24 mouse cellular contexts compared by ENCODE assay signal in the genomic region with DNA sequence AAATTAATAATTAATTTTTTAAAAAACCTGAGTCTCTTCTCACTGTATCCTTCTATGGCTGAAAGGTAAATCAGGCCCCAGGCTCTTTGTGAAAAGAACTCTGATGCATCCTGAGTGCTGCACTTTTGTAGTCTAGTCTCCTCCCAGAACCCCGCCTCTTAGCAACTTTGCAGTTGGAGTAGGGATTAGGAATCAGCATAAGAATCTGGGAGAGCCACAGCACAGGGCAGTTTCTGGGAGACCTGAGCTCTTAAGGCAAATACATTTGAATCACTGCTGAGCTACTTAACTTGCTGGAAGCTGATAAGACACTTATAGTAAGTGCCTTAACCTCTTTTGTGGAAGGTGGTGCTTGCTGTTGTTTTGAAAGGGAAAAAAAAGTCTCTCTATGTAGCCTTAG.
DNase-seq lines count a peak whose midpoint lies in the region; ATAC-seq and TF ChIP-seq lines count a peak whose summit lies in the region.
"Had no signal": no experiment of that assay in that cellular context is flagged by ENCODE, and none has a peak within 500 bp of the region (broad histone marks: within the 10 kb centered on the region; RNA-seq: fewer than 3 reads in every experiment).

No protein-coding gene starts in this region.

- no peak overlapping the region for H3K27ac ChIP-seq in lung, embryonic 16.5 days (ENCODE audit: low read length)
- H3K27ac ChIP-seq: embryonic facial prominence, embryonic 15.5 days; forebrain, embryonic 10.5 days; heart, adult 2 months; heart, embryonic 15.5 days; hindbrain, embryonic 13.5 days; hindbrain, postnatal 0 days had no signal

- H3K9me3 ChIP-seq in lung, embryonic 16.5 days (ENCODE audit: control insufficient read depth, low read length) = no peaks in the 10 kb centered on the region
- H3K9me3 ChIP-seq: embryonic facial prominence, embryonic 15.5 days; forebrain, embryonic 10.5 days; heart, embryonic 15.5 days; hindbrain, embryonic 13.5 days had no signal

- no peak overlapping the region for H3K4me3 ChIP-seq in lung, embryonic 16.5 days (ENCODE audit: low read length)
- H3K4me3 ChIP-seq: embryonic facial prominence, embryonic 15.5 days; erythroblast, embryonic 14.5 days; forebrain, embryonic 10.5 days; heart, adult 2 months; heart, embryonic 15.5 days; hindbrain, embryonic 13.5 days had no signal

- no peak overlapping the region for H3K9ac ChIP-seq in lung, embryonic 16.5 days (ENCODE audit: low read length)
- H3K9ac ChIP-seq: embryonic facial prominence, embryonic 15.5 days; heart, embryonic 15.5 days; hindbrain, embryonic 13.5 days had no signal

- H3K36me3 ChIP-seq in lung, embryonic 16.5 days (ENCODE audit: control insufficient read depth, insufficient read depth, low read length) = no peaks in the 10 kb centered on the region
- H3K36me3 ChIP-seq: embryonic facial prominence, embryonic 15.5 days; forebrain, embryonic 10.5 days; heart, embryonic 15.5 days; hindbrain, embryonic 13.5 days had no signal

- no peak for TF ChIP-seq POLR2A in brain, embryonic 14.5 days (IDR thresholded peaks at IDR 0.05; ENCODE audit: borderline replicate concordance, extremely low read depth, insufficient read depth, insufficient read length, poor library complexity, severe bottlenecking)

- no peaks in the 10 kb centered on the region for H3K27me3 ChIP-seq in lung, embryonic 16.5 days (ENCODE audit: control insufficient read depth, insufficient read depth, low read depth, low read length)
- H3K27me3 ChIP-seq: embryonic facial prominence, embryonic 15.5 days; heart, embryonic 15.5 days; hindbrain, embryonic 13.5 days; Patski had no signal

- no peak for DNase-seq in lung, postnatal 10 days
- peak; percentile 20 for DNase-seq in retina, postnatal 1 day
- no peak for DNase-seq in retina, embryonic 14.5 days (ENCODE audit: low spot score)
- DNase-seq in brain, embryonic 14.5 days (ENCODE audit: low read depth) = peak; percentile 2
- DNase-seq in right cerebral cortex, postnatal 10 days (ENCODE audit: low spot score in 2 of 2) = no peak
- DNase-seq: adrenal gland, adult 8-10 months; adrenal gland, postnatal 36 days; cerebellum, adult 11 months; cerebellum, adult 8-10 months; cerebellum, postnatal 14 days; embryo, embryonic 11 days; heart, adult 2 months; heart, postnatal 14 days had no signal

- no peak for TF ChIP-seq CTCF in brain, embryonic 14.5 days (IDR thresholded peaks at IDR 0.05; ENCODE audit: borderline replicate concordance, extremely low read depth, insufficient read depth, insufficient read length)

- H3K4me1 ChIP-seq in lung, embryonic 16.5 days (replicated peaks; ENCODE audit: control insufficient read depth, insufficient read depth, low read length) = no peaks in the 10 kb centered on the region
- H3K4me1 ChIP-seq: embryonic facial prominence, embryonic 15.5 days; forebrain, embryonic 10.5 days; heart, embryonic 15.5 days; hindbrain, embryonic 13.5 days had no signal

- H3K4me2 ChIP-seq in lung, embryonic 16.5 days (ENCODE audit: low read depth, low read length) = no peak overlapping the region
- H3K4me2 ChIP-seq: embryonic facial prominence, embryonic 15.5 days; heart, embryonic 11.5 days; heart, embryonic 15.5 days; hindbrain, embryonic 13.5 days had no signal

- ATAC-seq in lung, embryonic 16.5 days (ENCODE audit: low read depth) = peak; percentile 83
- ATAC-seq in frontal cortex, adult (ENCODE audit: low TSS enrichment) = no peak
- ATAC-seq: forebrain, embryonic 14.5 days; hindbrain, postnatal 0 days; Patski had no signal

- 65% methylated on average over 1 of the region's 1 CpGs for WGBS in lung, embryonic 16.5 days

Comparison
In these comparisons a context has a peak if more than half of its experiments do, and no peak if none do; other contexts are left out.
1. DNase-seq: peak in retina, postnatal 1 day (single experiment) and brain, embryonic 14.5 days (single experiment); none in lung, postnatal 10 days (single experiment), retina, embryonic 14.5 days (single experiment) and right cerebral cortex, postnatal 10 days (0 of 2).